Comparison of ENCODE assay signal across 26 mouse cellular contexts in the genomic region with DNA sequence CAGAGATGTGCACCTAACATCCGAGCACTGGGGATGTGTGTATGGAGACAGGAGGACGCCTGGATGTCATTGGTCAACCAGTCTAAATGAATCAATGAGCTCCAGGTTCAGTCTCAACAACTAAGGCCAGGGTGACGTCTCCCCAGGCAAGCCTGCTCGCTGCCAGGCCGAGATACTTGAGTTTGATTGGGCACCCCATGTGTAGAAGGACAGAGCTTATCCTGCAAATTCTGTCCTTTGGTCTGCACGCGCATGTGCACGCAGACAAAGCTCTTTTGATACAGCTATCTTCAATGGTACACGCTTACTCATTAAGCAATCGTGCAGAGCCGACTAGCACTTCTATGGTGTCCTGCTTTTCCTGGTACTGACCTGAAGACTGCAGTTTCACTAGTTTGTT.
"Had no signal": no experiment of that assay in that cellular context is flagged by ENCODE, and none has a peak within 500 bp of the region (broad histone marks: within the 10 kb centered on the region; RNA-seq: fewer than 3 reads in every experiment).

No protein-coding gene starts in this region.

- H3K4me1 ChIP-seq: embryonic facial prominence, embryonic 13.5 days; embryonic facial prominence, embryonic 15.5 days; forebrain, embryonic 12.5 days; forebrain, embryonic 15.5 days had no signal

- DNase-seq: cerebellum, adult 2 months; cerebellum, adult 8-10 months; cerebellum, adult 9-10 months; cerebellum, adult 9-11 months; cerebellum, postnatal 10 days; cerebellum, postnatal 14 days; cerebellum, postnatal 25 days; cerebellum, postnatal 36 days; embryo, embryonic 11 days; forebrain, postnatal 0 days; gastrocnemius, adult 2 months; gastrocnemius, postnatal 10 days; gastrocnemius, postnatal 14 days; gastrocnemius, postnatal 25 days; gastrocnemius, postnatal 36 days had no signal

- H3K4me3 ChIP-seq: embryonic facial prominence, embryonic 10.5 days; embryonic facial prominence, embryonic 12.5 days; embryonic facial prominence, embryonic 13.5 days; embryonic facial prominence, embryonic 15.5 days; erythroblast, embryonic 14.5 days; forebrain, embryonic 10.5 days; forebrain, embryonic 12.5 days; forebrain, embryonic 13.5 days; forebrain, embryonic 15.5 days; gastrocnemius, adult 2 months had no signal

- H3K27me3 ChIP-seq: embryonic facial prominence, embryonic 12.5 days; embryonic facial prominence, embryonic 15.5 days; forebrain, embryonic 12.5 days; forebrain, embryonic 13.5 days; forebrain, embryonic 15.5 days had no signal

- ATAC-seq: forebrain, embryonic 13.5 days; forebrain, embryonic 14.5 days; forebrain, embryonic 15.5 days; forebrain, embryonic 16.5 days; forebrain, postnatal 0 days had no signal

- H3K27ac ChIP-seq: embryonic facial prominence, embryonic 10.5 days; embryonic facial prominence, embryonic 12.5 days; embryonic facial prominence, embryonic 13.5 days; embryonic facial prominence, embryonic 15.5 days; forebrain, embryonic 10.5 days; forebrain, embryonic 12.5 days; forebrain, embryonic 13.5 days; forebrain, embryonic 15.5 days; gastrocnemius, adult 2 months had no signal

- H3K36me3 ChIP-seq: embryonic facial prominence, embryonic 10.5 days; embryonic facial prominence, embryonic 12.5 days; embryonic facial prominence, embryonic 13.5 days; embryonic facial prominence, embryonic 15.5 days; forebrain, embryonic 10.5 days; forebrain, embryonic 12.5 days; forebrain, embryonic 15.5 days had no signal

- H3K9me3 ChIP-seq: embryonic facial prominence, embryonic 10.5 days; embryonic facial prominence, embryonic 12.5 days; embryonic facial prominence, embryonic 13.5 days; embryonic facial prominence, embryonic 15.5 days; forebrain, embryonic 10.5 days; forebrain, embryonic 12.5 days; forebrain, embryonic 13.5 days; forebrain, embryonic 15.5 days had no signal

- H3K9ac ChIP-seq: embryonic facial prominence, embryonic 12.5 days; embryonic facial prominence, embryonic 13.5 days; embryonic facial prominence, embryonic 15.5 days; forebrain, embryonic 12.5 days; forebrain, embryonic 13.5 days; forebrain, embryonic 15.5 days; forebrain, postnatal 0 days had no signal

- H3K4me2 ChIP-seq: embryonic facial prominence, embryonic 12.5 days; embryonic facial prominence, embryonic 13.5 days; embryonic facial prominence, embryonic 15.5 days; forebrain, embryonic 12.5 days; forebrain, embryonic 13.5 days; forebrain, embryonic 15.5 days had no signal
